ENCODE assay signal across 9 mouse cellular contexts in genomic region chr17:24151382-24151781, GRCm38 (mm10). TPM values are rescaled to one million over a fixed set of nuclear protein-coding genes. Genes with fewer than 3 reads are reported as not detected.
A peak's percentile ranks its signal among the peaks of the same experiment; 100 is the strongest.
DNase-seq lines count a peak whose midpoint lies in the region; ATAC-seq lines count a peak whose summit lies in the region.
"Had no signal": no experiment of that assay in that cellular context is flagged by ENCODE, and none has a peak within 500 bp of the region (broad histone marks: within the 10 kb centered on the region; RNA-seq: fewer than 3 reads in every experiment).

No protein-coding gene starts in this region.

- H3K27me3 ChIP-seq in liver, embryonic 11.5 days (replicated peaks; ENCODE audit: control insufficient read depth, insufficient read depth, low read length), result no peaks in the 10 kb centered on the region
- H3K27me3 ChIP-seq in forebrain, embryonic 10.5 days (ENCODE audit: poor library complexity, severe bottlenecking), result no peaks in the 10 kb centered on the region
- no peaks in the 10 kb centered on the region for H3K27me3 ChIP-seq in limb, embryonic 11.5 days (ENCODE audit: control insufficient read depth, insufficient read depth, low read length)
- H3K27me3 ChIP-seq in neural tube, embryonic 13.5 days, result no peaks in the 10 kb centered on the region
- H3K27me3 ChIP-seq: Patski had no signal

- peaks cover 15% of the 10 kb centered on the region for H3K4me1 ChIP-seq in liver, embryonic 11.5 days (replicated peaks; ENCODE audit: control insufficient read depth, insufficient read depth, low read length)
- H3K4me1 ChIP-seq in forebrain, embryonic 10.5 days, result peaks cover 11% of the 10 kb centered on the region
- peaks cover 3% of the 10 kb centered on the region; the same call in 1 of the 2 replicates for H3K4me1 ChIP-seq in limb, embryonic 11.5 days (ENCODE audit: control insufficient read depth, insufficient read depth, low read length)
- H3K4me1 ChIP-seq in neural tube, embryonic 13.5 days (replicated peaks), result peaks cover 9% of the 10 kb centered on the region

- WGBS in liver, embryonic 11.5 days, result 23% methylated on average over 7 of the region's 7 CpGs
- 21% methylated on average over 7 of the region's 7 CpGs for WGBS in forebrain, embryonic 10.5 days
- WGBS in limb, embryonic 11.5 days, result 14% methylated on average over 7 of the region's 7 CpGs
- 14% methylated on average over 7 of the region's 7 CpGs for WGBS in neural tube, embryonic 13.5 days

- H3K36me3 ChIP-seq in liver, embryonic 11.5 days (ENCODE audit: control insufficient read depth, insufficient read depth, low read length), result peaks cover under 1% of the 10 kb centered on the region; the same call in 1 of the 2 replicates
- peaks cover 17% of the 10 kb centered on the region for H3K36me3 ChIP-seq in forebrain, embryonic 10.5 days (replicated peaks)
- no peaks in the 10 kb centered on the region for H3K36me3 ChIP-seq in limb, embryonic 11.5 days (ENCODE audit: control insufficient read depth, insufficient read depth, low read length)
- peaks cover 10% of the 10 kb centered on the region; the same call in 1 of the 2 replicates for H3K36me3 ChIP-seq in neural tube, embryonic 13.5 days

- H3K27ac ChIP-seq in liver, embryonic 11.5 days (ENCODE audit: low read depth, low read length), result no peak overlapping the region
- no peak overlapping the region for H3K27ac ChIP-seq in forebrain, embryonic 10.5 days
- H3K27ac ChIP-seq in limb, embryonic 11.5 days (replicated peaks; ENCODE audit: low read depth, low read length), result no peak overlapping the region
- no peak overlapping the region for H3K27ac ChIP-seq in neural tube, embryonic 13.5 days (replicated peaks)

- no peak for DNase-seq in liver, embryonic 11.5 days (ENCODE audit: low spot score)
- no peak for DNase-seq in liver
- DNase-seq in forebrain, embryonic 10.5 days (ENCODE audit: extremely low spot score, low spot score), result no peak
- DNase-seq in limb, embryonic 11.5 days (ENCODE audit: low spot score), result no peak
- no peak for DNase-seq in thymus, postnatal 36 days
- DNase-seq in right cerebral cortex, postnatal 36 days (ENCODE audit: low spot score in 2 of 2), result no peak
- no peak for DNase-seq in ovary, adult 18-20 months (ENCODE audit: low spot score)

- no peak overlapping the region for H3K9ac ChIP-seq in liver, embryonic 11.5 days (ENCODE audit: low read depth, low read length)
- H3K9ac ChIP-seq in limb, embryonic 11.5 days (ENCODE audit: low read length), result no peak overlapping the region
- H3K9ac ChIP-seq in neural tube, embryonic 13.5 days, result 0 out of 2 replicates have a peak overlapping the region, but pooled peaks have one; percentile 61

- peak overlapping the region; percentile 87 for H3K4me2 ChIP-seq in liver, embryonic 11.5 days
- H3K4me2 ChIP-seq in limb, embryonic 11.5 days (ENCODE audit: low read depth, severe bottlenecking), result peak overlapping the region; percentile 67
- peak overlapping the region; percentile 59 for H3K4me2 ChIP-seq in neural tube, embryonic 13.5 days

- no peaks in the 10 kb centered on the region for H3K9me3 ChIP-seq in liver, embryonic 11.5 days (ENCODE audit: control insufficient read depth, low read length)
- H3K9me3 ChIP-seq in forebrain, embryonic 10.5 days, result no peaks in the 10 kb centered on the region
- H3K9me3 ChIP-seq in limb, embryonic 11.5 days (ENCODE audit: control insufficient read depth, low read length), result no peaks in the 10 kb centered on the region
- H3K9me3 ChIP-seq in neural tube, embryonic 13.5 days, result no peaks in the 10 kb centered on the region

- ATAC-seq in liver, embryonic 11.5 days (replicated peaks; ENCODE audit: low FRiP score), result no peak
- no peak for ATAC-seq in limb, embryonic 11.5 days (ENCODE audit: insufficient number of reproducible peaks, low FRiP score, low TSS enrichment, low read depth)
- no peak for ATAC-seq in neural tube, embryonic 13.5 days (ENCODE audit: low read depth)

- peak overlapping the region; percentile 52; the same call in 1 of the 2 replicates for H3K4me3 ChIP-seq in liver, embryonic 11.5 days (ENCODE audit: low read depth, low read length)
- H3K4me3 ChIP-seq in forebrain, embryonic 10.5 days, result peak overlapping the region; percentile 53
- peak overlapping the region; percentile 32 for H3K4me3 ChIP-seq in limb, embryonic 11.5 days (ENCODE audit: low read depth, low read length)
- H3K4me3 ChIP-seq in neural tube, embryonic 13.5 days, result no peak overlapping the region

RNA-seq across cellular contexts. Expression of gene Pdpk1, which starts 0.7 kb away (rescaled TPM):
- polyA plus RNA-seq in liver, embryonic 11.5 days (2014; fragmentation: Nextera tagmentation; extraction: Ambion mirVana), result 31.8 and 37.0 TPM in 2 replicates
- 32.6 and 34.3 TPM in 2 replicates for polyA plus RNA-seq in forebrain, embryonic 10.5 days (2016; fragmentation: Nextera tagmentation; extraction: Ambion mirVana)
- polyA plus RNA-seq in limb, embryonic 11.5 days (2014; fragmentation: Nextera tagmentation; extraction: Ambion mirVana), result 35.5 and 36.5 TPM in 2 replicates
- 54.0 and 63.8 TPM in 2 replicates for polyA plus RNA-seq in neural tube, embryonic 13.5 days (2015; fragmentation: Nextera tagmentation; extraction: Ambion mirVana)

RNA-seq across cellular contexts. Expression of gene Amdhd2, which starts 12.2 kb away (rescaled TPM):
- 30.5 and 35.2 TPM in 2 replicates for polyA plus RNA-seq in liver, embryonic 11.5 days (2014; fragmentation: Nextera tagmentation; extraction: Ambion mirVana)
- polyA plus RNA-seq in forebrain, embryonic 10.5 days (2016; fragmentation: Nextera tagmentation; extraction: Ambion mirVana), result 40.2 and 44.7 TPM in 2 replicates
- 32.6 and 37.8 TPM in 2 replicates for polyA plus RNA-seq in limb, embryonic 11.5 days (2014; fragmentation: Nextera tagmentation; extraction: Ambion mirVana)
- 30.4 and 37.4 TPM in 2 replicates for polyA plus RNA-seq in neural tube, embryonic 13.5 days (2015; fragmentation: Nextera tagmentation; extraction: Ambion mirVana)

RNA-seq across cellular contexts. Expression of gene Atp6v0c, which starts 18.1 kb away (rescaled TPM):
- 476 and 499 TPM in 2 replicates for polyA plus RNA-seq in liver, embryonic 11.5 days (2014; fragmentation: Nextera tagmentation; extraction: Ambion mirVana)
- 419 and 421 TPM in 2 replicates for polyA plus RNA-seq in forebrain, embryonic 10.5 days (2016; fragmentation: Nextera tagmentation; extraction: Ambion mirVana)
- polyA plus RNA-seq in limb, embryonic 11.5 days (2014; fragmentation: Nextera tagmentation; extraction: Ambion mirVana), result 391 and 434 TPM in 2 replicates
- 947 and 1,089 TPM in 2 replicates for polyA plus RNA-seq in neural tube, embryonic 13.5 days (2015; fragmentation: Nextera tagmentation; extraction: Ambion mirVana)

RNA-seq across cellular contexts. Expression of gene Tbc1d24, which starts 54.0 kb away (rescaled TPM):
- 13.3 and 14.5 TPM in 2 replicates for polyA plus RNA-seq in liver, embryonic 11.5 days (2014; fragmentation: Nextera tagmentation; extraction: Ambion mirVana)
- polyA plus RNA-seq in forebrain, embryonic 10.5 days (2016; fragmentation: Nextera tagmentation; extraction: Ambion mirVana), result 6.8 and 7.5 TPM in 2 replicates
- 5.0 and 5.2 TPM in 2 replicates for polyA plus RNA-seq in limb, embryonic 11.5 days (2014; fragmentation: Nextera tagmentation; extraction: Ambion mirVana)
- polyA plus RNA-seq in neural tube, embryonic 13.5 days (2015; fragmentation: Nextera tagmentation; extraction: Ambion mirVana), result 17.8 and 22.0 TPM in 2 replicates

RNA-seq across cellular contexts. Expression of gene Ntn3, which starts 57.9 kb away (rescaled TPM):
- polyA plus RNA-seq in liver, embryonic 11.5 days (2014; fragmentation: Nextera tagmentation; extraction: Ambion mirVana), result 2.3 and 2.7 TPM in 2 replicates
- 2.3 and 2.9 TPM in 2 replicates for polyA plus RNA-seq in forebrain, embryonic 10.5 days (2016; fragmentation: Nextera tagmentation; extraction: Ambion mirVana)
- 9.2 and 9.5 TPM in 2 replicates for polyA plus RNA-seq in limb, embryonic 11.5 days (2014; fragmentation: Nextera tagmentation; extraction: Ambion mirVana)
- polyA plus RNA-seq in neural tube, embryonic 13.5 days (2015; fragmentation: Nextera tagmentation; extraction: Ambion mirVana), result 5.9 TPM in 2 replicates
